Mouse (Mus musculus): Measurements from ENCODE around the gene Arid5b. TPM values are rescaled to one million over a fixed set of nuclear protein-coding genes. Genes with fewer than 3 reads are reported as not detected.

Gene Arid5b
- 40.1 and 41.2 TPM in 2 replicates for polyA plus RNA-seq (2015; fragmentation: Nextera tagmentation; extraction: Ambion mirVana)

- peak within 1 kb of the TSS; percentile 69 for H3K9ac ChIP-seq
- H3K27me3 ChIP-seq: no peaks in the 10 kb centered on the region
- H3K4me3 ChIP-seq: peak within 1 kb of the TSS; percentile 57
- peaks cover 26% of the 10 kb centered on the region for H3K4me1 ChIP-seq
- peak within 1 kb of the TSS; percentile 75 for H3K4me2 ChIP-seq
- no peak for ATAC-seq (ENCODE audit: insufficient number of reproducible peaks, low FRiP score, low TSS enrichment, low read depth)
- peak within 1 kb of the TSS; percentile 94 for H3K27ac ChIP-seq
- no peaks in the 10 kb centered on the region for H3K9me3 ChIP-seq
- H3K36me3 ChIP-seq: no peaks in the 10 kb centered on the region; the same call in 1 of the 2 replicates
- WGBS: under 1% methylated on average over 24 of the region's 24 CpGs
Observed at GRCm38 (mm10) chr10:68278632-68279361, at the start of gene Arid5b. Arid5b (minus strand) TSS chr10:68278740.

- Histone ChIP-seq H3K9ac (no peak overlapping the region), H3K4me3 (no peak overlapping the region), H3K36me3 (no peaks in the 10 kb centered on the region), H3K4me2 (no peak overlapping the region), H3K27me3 (no peaks in the 10 kb centered on the region), H3K9me3 (no peaks in the 10 kb centered on the region), H3K27ac (no peak overlapping the region), H3K4me1 (no peaks in the 10 kb centered on the region)
- ATAC-seq (ENCODE audit: insufficient number of reproducible peaks, low FRiP score, low TSS enrichment, low read depth): no peak
- WGBS: 82% methylated on average over 6 of the region's 6 CpGs
Observed at GRCm38 (mm10) chr10:68325378-68325777, 46.8 kb upstream of the Arid5b start.

- Histone ChIP-seq H3K27me3 (no peaks in the 10 kb centered on the region), H3K4me1 (peaks cover 9% of the 10 kb centered on the region), H3K9me3 (no peaks in the 10 kb centered on the region), H3K9ac (no peak overlapping the region), H3K4me3 (no peak overlapping the region), H3K36me3 (no peaks in the 10 kb centered on the region), H3K4me2 (no peak overlapping the region), H3K27ac (no peak overlapping the region)
- ATAC-seq (ENCODE audit: insufficient number of reproducible peaks, low FRiP score, low TSS enrichment, low read depth): no peak
- WGBS: 75% methylated on average over 11 of the region's 11 CpGs
Observed at GRCm38 (mm10) chr10:68324061-68324460, 45.5 kb upstream of the Arid5b start.

GRCm38 (mm10) chr10:68323167-68323566 lies 44.6 kb upstream of the Arid5b start:
- H3K9me3 ChIP-seq: no peaks in the 10 kb centered on the region
- ATAC-seq (ENCODE audit: insufficient number of reproducible peaks, low FRiP score, low TSS enrichment, low read depth): no peak
- WGBS: 63% methylated on average over 3 of the region's 3 CpGs

GRCm38 (mm10) chr10:68320986-68321385 lies 42.4 kb upstream of the Arid5b start:
- Histone ChIP-seq H3K4me2 (no peak overlapping the region), H3K27me3 (no peaks in the 10 kb centered on the region), H3K4me1 (peaks cover 12% of the 10 kb centered on the region), H3K9ac (no peak overlapping the region), H3K4me3 (no peak overlapping the region), H3K36me3 (no peaks in the 10 kb centered on the region), H3K27ac (no peak overlapping the region), H3K9me3 (no peaks in the 10 kb centered on the region)
- no peak for ATAC-seq (ENCODE audit: insufficient number of reproducible peaks, low FRiP score, low TSS enrichment, low read depth)
- 66% methylated on average over 4 of the region's 4 CpGs for WGBS

More at GRCm38 (mm10) chr10:68323167-68323566, 44.6 kb upstream of the Arid5b start:
- no peak overlapping the region for H3K27ac ChIP-seq
- peaks cover 12% of the 10 kb centered on the region for H3K4me1 ChIP-seq
- no peak overlapping the region for H3K9ac ChIP-seq
- H3K4me2 ChIP-seq: no peak overlapping the region
- no peak overlapping the region for H3K4me3 ChIP-seq
- no peaks in the 10 kb centered on the region for H3K27me3 ChIP-seq
- no peaks in the 10 kb centered on the region for H3K36me3 ChIP-seq

- Histone ChIP-seq H3K9me3 (no peaks in the 10 kb centered on the region), H3K27ac (no peak overlapping the region), H3K4me2 (no peak overlapping the region), H3K4me3 (no peak overlapping the region), H3K36me3 (no peaks in the 10 kb centered on the region), H3K4me1 (peaks cover 12% of the 10 kb centered on the region), H3K9ac (no peak overlapping the region), H3K27me3 (no peaks in the 10 kb centered on the region)
- WGBS: 96% methylated on average over 5 of the region's 5 CpGs
- no peak for ATAC-seq (ENCODE audit: insufficient number of reproducible peaks, low FRiP score, low TSS enrichment, low read depth)
Observed at GRCm38 (mm10) chr10:68320496-68320895, 42.0 kb upstream of the Arid5b start.

- 39% methylated on average over 6 of the region's 6 CpGs for WGBS
- no peak for ATAC-seq (ENCODE audit: insufficient number of reproducible peaks, low FRiP score, low TSS enrichment, low read depth)
- Histone ChIP-seq H3K9ac (no peak overlapping the region), H3K4me3 (no peak overlapping the region), H3K36me3 (no peaks in the 10 kb centered on the region), H3K9me3 (no peaks in the 10 kb centered on the region), H3K27me3 (no peaks in the 10 kb centered on the region), H3K4me2 (no peak overlapping the region), H3K4me1 (peaks cover 12% of the 10 kb centered on the region), H3K27ac (no peak overlapping the region; the same call in 1 of the 2 replicates)
Observed at GRCm38 (mm10) chr10:68319438-68319837, 40.9 kb upstream of the Arid5b start.

- peak overlapping the region; percentile 79 for H3K27ac ChIP-seq
Observed at GRCm38 (mm10) chr10:68318438-68318979, 40.0 kb upstream of the Arid5b start.

GRCm38 (mm10) chr10:68312734-68313133 lies 34.2 kb upstream of the Arid5b start:
- ATAC-seq (ENCODE audit: insufficient number of reproducible peaks, low FRiP score, low TSS enrichment, low read depth): no peak
- H3K4me1 ChIP-seq: no peaks in the 10 kb centered on the region
- no peak overlapping the region for H3K4me2 ChIP-seq
- H3K27me3 ChIP-seq: no peaks in the 10 kb centered on the region
- no peaks in the 10 kb centered on the region for H3K36me3 ChIP-seq
- no peaks in the 10 kb centered on the region for H3K9me3 ChIP-seq
- H3K9ac ChIP-seq: no peak overlapping the region
- 76% methylated on average over 8 of the region's 8 CpGs for WGBS
- no peak overlapping the region for H3K27ac ChIP-seq
- H3K4me3 ChIP-seq: no peak overlapping the region

More at GRCm38 (mm10) chr10:68318438-68318979, 40.0 kb upstream of the Arid5b start:
- WGBS: 38% methylated on average over 6 of the region's 6 CpGs
- H3K4me3 ChIP-seq: no peak overlapping the region
- ATAC-seq (ENCODE audit: insufficient number of reproducible peaks, low FRiP score, low TSS enrichment, low read depth): no peak
- no peaks in the 10 kb centered on the region for H3K27me3 ChIP-seq
- no peaks in the 10 kb centered on the region for H3K9me3 ChIP-seq
- no peak overlapping the region for H3K9ac ChIP-seq
- H3K4me1 ChIP-seq: peaks cover 12% of the 10 kb centered on the region
- no peaks in the 10 kb centered on the region for H3K36me3 ChIP-seq
- H3K4me2 ChIP-seq: no peak overlapping the region

GRCm38 (mm10) chr10:68301013-68301412 lies 22.5 kb upstream of the Arid5b start:
- no peak for ATAC-seq (ENCODE audit: insufficient number of reproducible peaks, low FRiP score, low TSS enrichment, low read depth)
- Histone ChIP-seq H3K4me3 (no peak overlapping the region), H3K9me3 (no peaks in the 10 kb centered on the region), H3K4me2 (no peak overlapping the region), H3K36me3 (no peaks in the 10 kb centered on the region), H3K27ac (no peak overlapping the region), H3K4me1 (no peaks in the 10 kb centered on the region), H3K9ac (no peak overlapping the region), H3K27me3 (no peaks in the 10 kb centered on the region)
- 81% methylated on average over 7 of the region's 7 CpGs for WGBS

GRCm38 (mm10) chr10:68289465-68289864 lies 10.9 kb upstream of the Arid5b start:
- no peaks in the 10 kb centered on the region for H3K36me3 ChIP-seq
- no peak overlapping the region for H3K4me2 ChIP-seq
- no peaks in the 10 kb centered on the region for H3K9me3 ChIP-seq
- no peak overlapping the region for H3K4me3 ChIP-seq
- no peaks in the 10 kb centered on the region for H3K27me3 ChIP-seq
- H3K9ac ChIP-seq: no peak overlapping the region
- no peaks in the 10 kb centered on the region for H3K4me1 ChIP-seq
- H3K27ac ChIP-seq: no peak overlapping the region
- WGBS: 58% methylated on average over 4 of the region's 4 CpGs
- ATAC-seq (ENCODE audit: insufficient number of reproducible peaks, low FRiP score, low TSS enrichment, low read depth): no peak

All from limb, embryonic 15.5 days (tissue).